Mouse (Mus musculus) CH12.LX (cell line): ENCODE data around the gene Nav1. TPM values are rescaled to one million over a fixed set of nuclear protein-coding genes. Genes with fewer than 3 reads are reported as not detected.

Source experiments
- DNase-seq: peaks from one replicate; pipeline ENCODE4 v3.0.0-alpha.2; 2013; ENCODE audit errors: extremely low read depth
- H3K27ac ChIP-seq: 2 replicates; pipeline ENCODE4 v1.5.1; 2012; ENCODE audit warnings: low read depth, mild to moderate bottlenecking, control low read depth, moderate library complexity; ENCODE audit not compliant: insufficient read depth
- H3K27me3 ChIP-seq: replicated peaks from 2 replicates; pipeline ENCODE3; 2012; ENCODE audit warnings: inconsistent platforms
- H3K36me3 ChIP-seq, 2 experiments: replicated peaks in 1 of 2; 2 replicates each; pipeline versions ENCODE3 to v1.6.1; 2012; ENCODE audit warnings: inconsistent platforms in 1 of 2, low read length in 1 of 2, mild to moderate bottlenecking in 1 of 2, mixed read lengths in 1 of 2, moderate library complexity in 1 of 2; ENCODE audit not compliant: control insufficient read depth in 1 of 2, insufficient read depth in 1 of 2
- H3K4me1 ChIP-seq, 2 experiments: 2 replicates each; pipeline ENCODE4 v1.6.1; 2012; ENCODE audit warnings: inconsistent platforms in 1 of 2, moderate library complexity in 1 of 2; ENCODE audit not compliant: insufficient read depth in 2 of 2, control insufficient read depth in 1 of 2
- H3K4me2 ChIP-seq: 2 replicates; pipeline ENCODE4 v1.6.1; 2012; ENCODE audit warnings: low read depth, mild to moderate bottlenecking, control low read depth; ENCODE audit not compliant: poor library complexity, insufficient read depth, severe bottlenecking
- H3K4me3 ChIP-seq, 3 experiments: fragments of 150-350 bp in 1 of 3; sonication (generic) in 1 of 3; replicated peaks in 1 of 3; 2 replicates each; pipeline versions ENCODE3 to v1.5.1; 2011 to 2012; ENCODE audit warnings: low read depth in 2 of 3, low read length in 2 of 3, mild to moderate bottlenecking in 2 of 3, moderate library complexity in 2 of 3, control low read depth in 1 of 3, improper control_type of control experiment in 1 of 3, inconsistent platforms in 1 of 3, mixed read lengths in 1 of 3; ENCODE audit not compliant: poor library complexity in 1 of 3
- H3K79me2 ChIP-seq: replicated peaks from 2 replicates; pipeline ENCODE4 v1.6.1; 2012; ENCODE audit warnings: mild to moderate bottlenecking, moderate library complexity; ENCODE audit not compliant: control insufficient read depth, poor library complexity, insufficient read depth, severe bottlenecking; ENCODE audit errors: extremely low read depth
- H3K9ac ChIP-seq: 2 replicates; pipeline ENCODE4 v1.6.1; 2012; ENCODE audit warnings: low read depth, mild to moderate bottlenecking, control low read depth, moderate library complexity; ENCODE audit not compliant: insufficient read depth
- H3K9me3 ChIP-seq: replicated peaks from 2 replicates; pipeline ENCODE3; 2012; ENCODE audit warnings: low read length, inconsistent platforms, mixed read lengths
- BHLHE40 ChIP-seq: IDR thresholded peaks from 2 replicates; pipeline ENCODE4 v1.6.1; 2011; ENCODE audit warnings: mild to moderate bottlenecking, low read depth, low read length, improper control_type of control experiment
- CHD1 ChIP-seq: IDR thresholded peaks from 2 replicates; pipeline ENCODE4 v1.6.1; 2012; ENCODE audit warnings: low read depth, low read length, improper control_type of control experiment, inconsistent platforms
- E2F4 ChIP-seq: IDR thresholded peaks from 2 replicates; pipeline ENCODE4 v1.6.1; 2011; ENCODE audit warnings: low read depth, low read length, improper control_type of control experiment; ENCODE audit not compliant: insufficient replicate concordance
- ELF1 ChIP-seq: IDR thresholded peaks from 2 replicates; pipeline ENCODE4 v1.6.1; 2014; ENCODE audit warnings: low read depth, mild to moderate bottlenecking, inconsistent platforms, low read length, improper control_type of control experiment
- EP300 ChIP-seq: IDR thresholded peaks from 2 replicates; pipeline ENCODE4 v1.6.1; 2011; ENCODE audit warnings: low read length, improper control_type of control experiment
- ETS1 ChIP-seq: conservative IDR thresholded peaks from 2 replicates; pipeline ENCODE4 v1.6.1; 2012; ENCODE audit warnings: low read depth, mild to moderate bottlenecking, inconsistent platforms, low read length, improper control_type of control experiment, moderate library complexity
- JUND ChIP-seq: conservative IDR thresholded peaks from 2 replicates; pipeline ENCODE4 v1.6.1; 2011; ENCODE audit warnings: low read depth, low read length, improper control_type of control experiment
- KAT2A ChIP-seq: IDR thresholded peaks from 2 replicates; pipeline ENCODE4 v1.6.1; 2012; ENCODE audit warnings: low read length, improper control_type of control experiment, inconsistent platforms; ENCODE audit not compliant: insufficient replicate concordance
- MAFK ChIP-seq: IDR thresholded peaks from 2 replicates; pipeline ENCODE4 v1.6.1; 2011; ENCODE audit warnings: low read length, improper control_type of control experiment; ENCODE audit not compliant: insufficient replicate concordance
- MAX ChIP-seq: IDR thresholded peaks from 2 replicates; pipeline ENCODE4 v1.6.1; 2011; ENCODE audit warnings: low read length, improper control_type of control experiment
- MAZ ChIP-seq: IDR thresholded peaks from 2 replicates; pipeline ENCODE4 v1.6.1; 2012; ENCODE audit warnings: low read depth, mild to moderate bottlenecking, inconsistent platforms, low read length, improper control_type of control experiment, moderate library complexity
- MEF2A ChIP-seq: IDR thresholded peaks from 2 replicates; pipeline ENCODE4 v1.6.1; 2014; ENCODE audit warnings: low read depth, mild to moderate bottlenecking, inconsistent platforms, low read length, improper control_type of control experiment, borderline replicate concordance
- NRF1 ChIP-seq: IDR thresholded peaks from 2 replicates; pipeline ENCODE4 v1.6.1; 2014; ENCODE audit warnings: low read depth, mild to moderate bottlenecking, inconsistent platforms, low read length, improper control_type of control experiment, moderate library complexity
- RAD21 ChIP-seq: IDR thresholded peaks from 2 replicates; pipeline ENCODE4 v1.6.1; 2011; ENCODE audit warnings: low read depth, mild to moderate bottlenecking, low read length, improper control_type of control experiment, moderate library complexity
- SIN3A ChIP-seq: IDR thresholded peaks from 2 replicates; pipeline ENCODE4 v1.6.1; 2012; ENCODE audit warnings: low read length, improper control_type of control experiment, inconsistent platforms
- SMC3 ChIP-seq: IDR thresholded peaks from 2 replicates; pipeline ENCODE4 v1.6.1; 2011; ENCODE audit warnings: low read depth, low read length, improper control_type of control experiment
- TCF12 ChIP-seq: IDR thresholded peaks from 2 replicates; pipeline ENCODE4 v1.6.1; 2014; ENCODE audit warnings: low read depth, mild to moderate bottlenecking, inconsistent platforms, low read length, improper control_type of control experiment
- UBTF ChIP-seq: IDR thresholded peaks from 2 replicates; pipeline ENCODE4 v1.6.1; 2012; ENCODE audit warnings: low read depth, mild to moderate bottlenecking, inconsistent platforms, low read length, improper control_type of control experiment, moderate library complexity
- ZC3H11A ChIP-seq: IDR thresholded peaks from 2 replicates; pipeline ENCODE4 v1.6.1; 2012; ENCODE audit warnings: low read depth, mild to moderate bottlenecking, inconsistent platforms, low read length, improper control_type of control experiment
- ZKSCAN1 ChIP-seq: IDR thresholded peaks from 2 replicates; pipeline ENCODE4 v1.6.1; 2012; ENCODE audit warnings: low read depth, inconsistent platforms, low read length, improper control_type of control experiment, borderline replicate concordance
- ZNF384 ChIP-seq: IDR thresholded peaks from 2 replicates; pipeline ENCODE4 v1.6.1; 2012; ENCODE audit warnings: low read depth, low read length, improper control_type of control experiment, inconsistent platforms
- dilution Hi-C: fragments of 300-500 bp; cut with MboI; formaldehyde crosslinking; loops from 2 replicates; pipeline ENCODE4 v1.14.3; 2020; ENCODE audit warnings: low sequenced_read_pairs; ENCODE audit not compliant: extremely low pct_unique_long_range_greater_than_20kb, extremely low pct_ligation_motif_present
- in situ Hi-C: fragments of 300-500 bp; cut with MboI; formaldehyde crosslinking; loops from 3 replicates; pipeline ENCODE4 v1.14.3; 2019; ENCODE audit warnings: low sequenced_read_pairs, low pct_ligation_motif_present, low pct_unique_long_range_greater_than_20kb, mixed read lengths
- polyA plus RNA-seq: library from polyadenylated mRNA; unstranded; fragments of >175 nt; gene quantifications from 2 replicates; pipeline ENCODE4 v1.2.1, GENCODE M21; 2012; ENCODE audit warnings: low read depth; ENCODE audit not compliant: insufficient read length
- total RNA-seq, 2 experiments: library from RNA; depleted of rRNA; stranded (reverse); fragments of 300-350 nt in 1 of 2; fragments of >200 nt in 1 of 2; gene quantifications; 2 replicates each; pipeline ENCODE4 v1.2.3; 2012 to 2014

Nav1 gene
- total and polyA plus RNA-seq, 3 experiments: 0.21 to 0.56 TPM; not detected in 1

- H3K27ac ChIP-seq: no peak overlapping the region
- dilution Hi-C loops (no loop called here), in situ Hi-C loops (no loop called here)
- no peak overlapping the region for H3K9ac ChIP-seq
- H3K4me1 ChIP-seq: no peaks in the 10 kb centered on the region
- H3K79me2 ChIP-seq: no peaks in the 10 kb centered on the region
- no peak for DNase-seq
- H3K4me2 ChIP-seq: no peak overlapping the region
- no peaks in the 10 kb centered on the region for H3K36me3 ChIP-seq
- H3K27me3 ChIP-seq: peaks cover 82% of the 10 kb centered on the region
- TF ChIP-seq TCF12 (no peak), E2F4 (no peak), KAT2A (no peak), SIN3A (no peak), MAFK (no peak)
- H3K9me3 ChIP-seq: no peaks in the 10 kb centered on the region
- no peak overlapping the region for H3K4me3 ChIP-seq
Measured at GRCm38 (mm10) chr1:135562982-135563650, 44.0 kb downstream of the Nav1 start.

GRCm38 (mm10) chr1:135562115-135562514, 45.0 kb downstream of the Nav1 start:
- DNase-seq: no peak
- Histone ChIP-seq H3K36me3 (no peaks in the 10 kb centered on the region), H3K27me3 (peaks cover 83% of the 10 kb centered on the region), H3K27ac (no peak overlapping the region), H3K4me1 (no peaks in the 10 kb centered on the region), H3K4me3 (no peak overlapping the region), H3K4me2 (no peak overlapping the region), H3K9ac (no peak overlapping the region), H3K79me2 (no peaks in the 10 kb centered on the region), H3K9me3 (no peaks in the 10 kb centered on the region)
- dilution Hi-C loops (no loop called here), in situ Hi-C loops (no loop called here)
- no peak for TF ChIP-seq ZNF384
- TF ChIP-seq MAX: no peak
- TF ChIP-seq E2F4: no peak
- no peak for TF ChIP-seq JUND
- no peak for TF ChIP-seq MEF2A
- no peak for TF ChIP-seq KAT2A
- TF ChIP-seq MAZ: no peak
- TF ChIP-seq SMC3: no peak
- TF ChIP-seq BHLHE40: no peak
- no peak for TF ChIP-seq ZC3H11A
- no peak for TF ChIP-seq CHD1
- TF ChIP-seq ETS1: no peak
- no peak for TF ChIP-seq TCF12
- no peak for TF ChIP-seq ZKSCAN1
- no peak for TF ChIP-seq UBTF
- TF ChIP-seq ELF1: no peak
- TF ChIP-seq RAD21: no peak
- no peak for TF ChIP-seq NRF1
- no peak for TF ChIP-seq MAFK
- no peak for TF ChIP-seq EP300
